Comparison of ENCODE assay signal across 11 mouse cellular contexts in genomic region chr3:102611398-102612366, GRCm38 (mm10).
DNase-seq lines count a peak whose midpoint lies in the region; ATAC-seq and TF ChIP-seq lines count a peak whose summit lies in the region.
"Had no signal": no experiment of that assay in that cellular context is flagged by ENCODE, and none has a peak within 500 bp of the region (broad histone marks: within the 10 kb centered on the region; RNA-seq: fewer than 3 reads in every experiment).

No protein-coding gene starts in this region.

- no peaks in the 10 kb centered on the region for H3K9me3 ChIP-seq in embryonic facial prominence, embryonic 15.5 days (replicated peaks)
- no peaks in the 10 kb centered on the region for H3K9me3 ChIP-seq in hindbrain, embryonic 11.5 days (ENCODE audit: control insufficient read depth, low read length)
- H3K9me3 ChIP-seq in neural tube, embryonic 14.5 days (ENCODE audit: control insufficient read depth, low read length): no peaks in the 10 kb centered on the region
- H3K9me3 ChIP-seq: megakaryocyte, embryonic 14.5 days had no signal

- ATAC-seq in embryonic facial prominence, embryonic 15.5 days (ENCODE audit: insufficient number of reproducible peaks, low FRiP score, low TSS enrichment, low read depth): peak; percentile 60
- ATAC-seq in hindbrain, embryonic 11.5 days (ENCODE audit: low FRiP score): no peak
- peak; percentile 64; the same call in 1 of the 2 replicates for ATAC-seq in neural tube, embryonic 14.5 days (ENCODE audit: low read depth)
- no peak for ATAC-seq in activated CD4-positive, CD25-positive, alpha-beta regulatory T cell, adult 4 months

- no peak for TF ChIP-seq CTCF in left cerebral cortex, adult 2 months (IDR thresholded peaks at IDR 0.05)

- 37% methylated on average over 18 of the region's 18 CpGs for WGBS in embryonic facial prominence, embryonic 15.5 days
- WGBS in hindbrain, embryonic 11.5 days: 32% methylated on average over 18 of the region's 18 CpGs
- 38% methylated on average over 18 of the region's 18 CpGs for WGBS in neural tube, embryonic 14.5 days

- H3K9ac ChIP-seq in embryonic facial prominence, embryonic 15.5 days: no peak overlapping the region
- no peak overlapping the region for H3K9ac ChIP-seq in hindbrain, embryonic 11.5 days (ENCODE audit: low read depth, low read length)
- H3K9ac ChIP-seq in neural tube, embryonic 14.5 days (replicated peaks; ENCODE audit: low read depth, low read length): no peak overlapping the region

- H3K4me1 ChIP-seq in embryonic facial prominence, embryonic 15.5 days: peaks cover 10% of the 10 kb centered on the region
- no peaks in the 10 kb centered on the region for H3K4me1 ChIP-seq in hindbrain, embryonic 11.5 days (replicated peaks; ENCODE audit: control insufficient read depth, insufficient read depth, low read length)
- 0 out of 2 replicates have a peak, but pooled peaks cover 6% of the 10 kb centered on the region for H3K4me1 ChIP-seq in neural tube, embryonic 14.5 days (ENCODE audit: control insufficient read depth, insufficient read depth, low read length)
- H3K4me1 ChIP-seq: megakaryocyte, embryonic 14.5 days had no signal

- no peak overlapping the region for H3K27ac ChIP-seq in left cerebral cortex, adult 2 months
- no peak overlapping the region for H3K27ac ChIP-seq in embryonic facial prominence, embryonic 15.5 days (replicated peaks)
- no peak overlapping the region for H3K27ac ChIP-seq in hindbrain, embryonic 11.5 days (ENCODE audit: low read depth, low read length)
- no peak overlapping the region for H3K27ac ChIP-seq in neural tube, embryonic 14.5 days (ENCODE audit: low read depth, low read length)

- H3K4me3 ChIP-seq in left cerebral cortex, adult 2 months: no peak overlapping the region
- H3K4me3 ChIP-seq in embryonic facial prominence, embryonic 15.5 days (replicated peaks): no peak overlapping the region
- H3K4me3 ChIP-seq in hindbrain, embryonic 11.5 days (ENCODE audit: low read depth, low read length): no peak overlapping the region
- H3K4me3 ChIP-seq in neural tube, embryonic 14.5 days (ENCODE audit: low read depth, low read length): no peak overlapping the region
- H3K4me3 ChIP-seq: megakaryocyte, embryonic 14.5 days had no signal

- intact Hi-C loops in left cerebral cortex, postnatal 4 days (cut with DNase I): no loop called here
- intact Hi-C loops in left cerebral cortex, adult 2 months (cut with DNase I): no loop called here

- H3K4me2 ChIP-seq in embryonic facial prominence, embryonic 15.5 days (replicated peaks): no peak overlapping the region
- H3K4me2 ChIP-seq in hindbrain, embryonic 11.5 days (replicated peaks; ENCODE audit: low read depth, low read length): no peak overlapping the region
- no peak overlapping the region for H3K4me2 ChIP-seq in neural tube, embryonic 14.5 days (ENCODE audit: low read depth, low read length)

- no peaks in the 10 kb centered on the region for H3K27me3 ChIP-seq in embryonic facial prominence, embryonic 15.5 days
- H3K27me3 ChIP-seq in hindbrain, embryonic 11.5 days (ENCODE audit: control insufficient read depth, insufficient read depth, low read length): no peaks in the 10 kb centered on the region
- no peaks in the 10 kb centered on the region for H3K27me3 ChIP-seq in neural tube, embryonic 14.5 days (ENCODE audit: control insufficient read depth, insufficient read depth, low read length)

- DNase-seq in left cerebral cortex, postnatal 4 days: peak; percentile 66
- no peak for DNase-seq in left cerebral cortex, adult 2 months (ENCODE audit: extremely low spot score in 1 of 2, low spot score in 2 of 2)
- peak; percentile 11 for DNase-seq in hindbrain, embryonic 11.5 days (ENCODE audit: low spot score)
- DNase-seq in adrenal gland, postnatal 10 days: no peak
- DNase-seq: gastrocnemius, postnatal 25 days; heart, postnatal 36 days; thymus, adult 18-20 months had no signal

- no peaks in the 10 kb centered on the region for H3K36me3 ChIP-seq in embryonic facial prominence, embryonic 15.5 days
- H3K36me3 ChIP-seq in hindbrain, embryonic 11.5 days (ENCODE audit: control insufficient read depth, insufficient read depth, low read length): no peaks in the 10 kb centered on the region
- H3K36me3 ChIP-seq in neural tube, embryonic 14.5 days (ENCODE audit: control insufficient read depth, insufficient read depth, low read length): no peaks in the 10 kb centered on the region

Comparison
In these comparisons a context has a peak if more than half of its experiments do, and no peak if none do; other contexts are left out.
1. DNase-seq: peak in left cerebral cortex, postnatal 4 days (single experiment) and hindbrain, embryonic 11.5 days (single experiment); none in left cerebral cortex, adult 2 months (0 of 2) and adrenal gland, postnatal 10 days (single experiment).
2. ATAC-seq: peak in embryonic facial prominence, embryonic 15.5 days (single experiment) and neural tube, embryonic 14.5 days (single experiment); none in hindbrain, embryonic 11.5 days (single experiment) and activated CD4-positive, CD25-positive, alpha-beta regulatory T cell, adult 4 months (single experiment).